7 mouse cellular contexts compared by ENCODE assay signal in genomic region chr13:73764256-73764775, GRCm38 (mm10). TPM values are rescaled to one million over a fixed set of nuclear protein-coding genes. Genes with fewer than 3 reads are reported as not detected.
DNase-seq lines count a peak whose midpoint lies in the region; ATAC-seq and TF ChIP-seq lines count a peak whose summit lies in the region.

No protein-coding gene starts in this region.

- H3K9me3 ChIP-seq in ES-E14 (ENCODE audit: control insufficient read depth, insufficient read depth, low read depth, low read length), result no peaks in the 10 kb centered on the region
- no peaks in the 10 kb centered on the region for H3K9me3 ChIP-seq in heart, embryonic 16.5 days (replicated peaks; ENCODE audit: control insufficient read depth, low read length)
- no peaks in the 10 kb centered on the region for H3K9me3 ChIP-seq in midbrain, embryonic 15.5 days

- peaks cover 10% of the 10 kb centered on the region; the same call in 1 of the 2 replicates for H3K36me3 ChIP-seq in ES-E14 (ENCODE audit: control insufficient read depth, insufficient read depth, low read length, poor library complexity, severe bottlenecking)
- H3K36me3 ChIP-seq in heart, embryonic 16.5 days (ENCODE audit: control insufficient read depth, insufficient read depth), result no peaks in the 10 kb centered on the region
- no peaks in the 10 kb centered on the region for H3K36me3 ChIP-seq in midbrain, embryonic 15.5 days (replicated peaks)

- peak overlapping the region; percentile 76 for H3K27ac ChIP-seq in ES-E14 (ENCODE audit: insufficient read depth, low read depth, low read length, poor library complexity, severe bottlenecking)
- no peak overlapping the region; the same call in 1 of the 2 replicates for H3K27ac ChIP-seq in bone marrow, adult 2 months (ENCODE audit: control insufficient read depth, insufficient read depth, low read depth, low read length, poor library complexity)
- peak overlapping the region; percentile 92 for H3K27ac ChIP-seq in heart, embryonic 16.5 days (ENCODE audit: low read length)
- no peak overlapping the region for H3K27ac ChIP-seq in midbrain, embryonic 15.5 days

- H3K4me1 ChIP-seq in ES-E14 (ENCODE audit: control insufficient read depth in 2 of 2, insufficient read depth in 2 of 2, low read length in 2 of 2, poor library complexity in 1 of 2), result peaks cover 18 to 48% of the 10 kb centered on the region in 2 experiments
- H3K4me1 ChIP-seq in bone marrow, adult 2 months (ENCODE audit: control insufficient read depth, insufficient read depth, low read length), result no peaks in the 10 kb centered on the region
- peaks cover 51% of the 10 kb centered on the region for H3K4me1 ChIP-seq in heart, embryonic 16.5 days (ENCODE audit: control insufficient read depth, insufficient read depth, low read length)
- peaks cover 21% of the 10 kb centered on the region for H3K4me1 ChIP-seq in midbrain, embryonic 15.5 days

- TF ChIP-seq CTCF in bone marrow, adult 2 months (IDR thresholded peaks at IDR 0.05; ENCODE audit: control insufficient read depth, insufficient read depth, low read length), result no peak

- H3K4me2 ChIP-seq in heart, embryonic 16.5 days (ENCODE audit: low read depth, low read length), result peak overlapping the region; percentile 66
- peak overlapping the region; percentile 91 for H3K4me2 ChIP-seq in midbrain, embryonic 15.5 days

- TF ChIP-seq POLR2A in bone marrow, adult 2 months (IDR thresholded peaks at IDR 0.05; ENCODE audit: borderline replicate concordance, control insufficient read depth, low read depth, low read length), result no peak

- no peaks in the 10 kb centered on the region for H3K27me3 ChIP-seq in heart, embryonic 16.5 days (ENCODE audit: control insufficient read depth, insufficient read depth, low read length)
- H3K27me3 ChIP-seq in midbrain, embryonic 15.5 days (replicated peaks), result no peaks in the 10 kb centered on the region

- peak overlapping the region; percentile 91 for H3K9ac ChIP-seq in ES-E14 (ENCODE audit: insufficient read depth, low read depth, low read length, poor library complexity, severe bottlenecking)
- H3K9ac ChIP-seq in heart, embryonic 16.5 days (ENCODE audit: low read length), result peak overlapping the region; percentile 91
- H3K9ac ChIP-seq in midbrain, embryonic 15.5 days, result peak overlapping the region; percentile 45

- no peak for DNase-seq in ES-E14 (ENCODE audit: low read depth, low spot score)
- DNase-seq in kidney, postnatal 4 days, result peak; percentile 41 to 66
- no peak for DNase-seq in urinary bladder, adult 18-20 months (ENCODE audit: low spot score in 2 of 2)
- DNase-seq in natural killer cell, adult 2 months (ENCODE audit: low spot score in 2 of 2), result no peak

- WGBS in bone marrow, adult 2 months, result 5% methylated on average over 11 of the region's 11 CpGs
- 4% methylated on average over 11 of the region's 11 CpGs for WGBS in heart, embryonic 16.5 days
- under 1% methylated on average over 11 of the region's 11 CpGs for WGBS in midbrain, embryonic 15.5 days

- ATAC-seq in heart, embryonic 16.5 days (replicated peaks; ENCODE audit: extremely low read depth, insufficient read depth, low FRiP score), result no peak
- peak; percentile 32; the same call in 1 of the 2 replicates for ATAC-seq in midbrain, embryonic 15.5 days (replicated peaks)

- H3K4me3 ChIP-seq in ES-E14 (ENCODE audit: insufficient read depth in 1 of 2, low read depth in 1 of 2, low read length in 2 of 2, poor library complexity in 1 of 2, severe bottlenecking in 1 of 2), result peak overlapping the region; percentile 90 to 91
- H3K4me3 ChIP-seq in bone marrow, adult 2 months (replicated peaks; ENCODE audit: control insufficient read depth, low read depth, low read length), result peak overlapping the region; percentile 66
- peak overlapping the region; percentile 81 for H3K4me3 ChIP-seq in heart, embryonic 16.5 days (ENCODE audit: low read length)
- H3K4me3 ChIP-seq in midbrain, embryonic 15.5 days, result peak overlapping the region; percentile 61

- in situ Hi-C loops in ES-E14 (cut with MboI; ENCODE audit: low sequenced_read_pairs in 2 of 2, unreplicated experiment in 2 of 2), result no loop called here

TF ChIP-seq in ES-E14, 5 proteins besides CTCF, POLR2A, EP300 and RAD21:
- TF ChIP-seq CHD2 (IDR thresholded peaks at IDR 0.05; ENCODE audit: low read depth, low read length) (no peak), ZC3H11A (IDR thresholded peaks at IDR 0.05; ENCODE audit: borderline replicate concordance, low read depth, low read length) (no peak), HCFC1 (IDR thresholded peaks at IDR 0.05; ENCODE audit: borderline replicate concordance, insufficient read depth, low read length) (no peak), ZNF384 (IDR thresholded peaks at IDR 0.05; ENCODE audit: low read depth, low read length) (no peak), MAFK (IDR thresholded peaks at IDR 0.05; ENCODE audit: insufficient read depth, low read depth, low read length) (no peak)

RNA-seq across cellular contexts. Expression of gene Slc12a7, which starts 31.4 kb away (rescaled TPM):
- total RNA-seq in ES-E14 (2012; rRNA removed), result 87.1 and 126 TPM in 2 replicates
- polyA plus RNA-seq in bone marrow, adult 2 months (2011; ENCODE audit: insufficient read depth, insufficient read length, low replicate concordance, missing spikeins), result 7.3 and 15.4 TPM in 2 replicates
- polyA plus RNA-seq in heart, embryonic 16.5 days (2015; fragmentation: Nextera tagmentation; extraction: Ambion mirVana), result 42.1 and 46.9 TPM in 2 replicates
- 9.5 and 9.8 TPM in 2 replicates for polyA plus RNA-seq in midbrain, embryonic 15.5 days (2015; fragmentation: Nextera tagmentation; extraction: Ambion mirVana)

RNA-seq across cellular contexts. Expression of gene Slc6a19, which starts 59.7 kb away (rescaled TPM):
- 0.09 and 0.16 TPM in 2 replicates for total RNA-seq in ES-E14 (2012; rRNA removed)
- polyA plus RNA-seq in bone marrow, adult 2 months (2011; ENCODE audit: insufficient read depth, insufficient read length, low replicate concordance, missing spikeins), result not detected in 2 replicates
- polyA plus RNA-seq in heart, embryonic 16.5 days (2015; fragmentation: Nextera tagmentation; extraction: Ambion mirVana), result 0.50 TPM in 1 of 2 replicates, not detected in the other
- polyA plus RNA-seq in midbrain, embryonic 15.5 days (2015; fragmentation: Nextera tagmentation; extraction: Ambion mirVana), result 0.23 and 0.32 TPM in 2 replicates

Comparison
In these comparisons a context has a peak if more than half of its experiments do, and no peak if none do; other contexts are left out.
1. DNase-seq: peak in kidney, postnatal 4 days (2 of 2); none in ES-E14 (single experiment), urinary bladder, adult 18-20 months (0 of 2) and natural killer cell, adult 2 months (0 of 2).
2. H3K27ac ChIP-seq: peak in ES-E14 (single experiment) and heart, embryonic 16.5 days (single experiment); none in bone marrow, adult 2 months (single experiment) and midbrain, embryonic 15.5 days (single experiment).
3. Peak in every context shown above with its lines, with median percentiles within 50 percentile points of each other: H3K4me3 ChIP-seq and H3K9ac ChIP-seq.